Mouse (Mus musculus) mouse trophoblast stem cell (cell line): ENCODE data around the gene Hs3st3a1.

Source experiments
- in situ Hi-C, 2 experiments: fragments of 300-500 bp; cut with MseI, MboI; formaldehyde crosslinking; loops; 2 replicates in 1 of 2; 3 replicates in 1 of 2; pipeline ENCODE4 v1.15.1; 2025

Gene Hs3st3a1

GRCm38 (mm10) chr11:64434611-64435545, at the start of gene Hs3st3a1:
TSS of gene Hs3st3a1 (plus strand) at chr11:64435332.
- in situ Hi-C loops, result loop anchor here (25.0 kb wide), 1 partner anchor 523 kb away; the partner anchor contains the start of gene Hs3st3b1 (in 2 of the 2)

GRCm38 (mm10) chr11:64386333-64386732, 48.8 kb upstream of the Hs3st3a1 start:
- in situ Hi-C loops, result no loop called here

DNA sequence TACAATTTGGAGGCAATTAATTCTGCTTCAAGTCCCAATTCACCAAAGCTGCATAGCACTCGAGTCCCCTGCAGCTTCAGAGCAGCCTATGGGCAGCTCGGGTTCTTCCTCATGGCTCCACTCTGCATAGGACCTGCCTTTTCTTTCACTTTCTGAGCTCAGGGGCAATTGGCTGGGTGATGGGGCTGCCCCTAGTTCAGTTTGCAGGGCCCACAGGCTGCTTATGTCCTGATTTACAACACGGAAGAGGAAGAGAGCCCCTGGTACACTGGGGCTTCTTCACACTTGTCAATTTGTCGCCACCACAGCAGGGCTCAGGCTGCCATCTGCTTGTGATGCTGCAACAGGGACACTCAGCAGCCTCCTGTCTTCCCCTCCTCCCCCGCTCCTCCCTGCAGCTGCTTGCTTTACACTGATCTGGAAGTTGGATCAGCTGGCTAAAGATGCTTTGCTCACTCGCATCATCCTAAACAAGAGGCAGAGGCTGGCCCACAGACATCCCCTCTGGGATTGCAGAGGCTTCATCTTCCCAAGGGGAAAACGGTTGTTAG, 38.7 kb upstream of the Hs3st3a1 start:
- in situ Hi-C loops, result no loop called here

- in situ Hi-C loops, result no loop called here
Measured at GRCm38 (mm10) chr11:64396949-64397348, 38.2 kb upstream of the Hs3st3a1 start.

- in situ Hi-C loops, result no loop called here
Measured at GRCm38 (mm10) chr11:64397612-64398011, 37.5 kb upstream of the Hs3st3a1 start.

- in situ Hi-C loops, result no loop called here
Measured at GRCm38 (mm10) chr11:64400534-64401093, 34.5 kb upstream of the Hs3st3a1 start.

DNA sequence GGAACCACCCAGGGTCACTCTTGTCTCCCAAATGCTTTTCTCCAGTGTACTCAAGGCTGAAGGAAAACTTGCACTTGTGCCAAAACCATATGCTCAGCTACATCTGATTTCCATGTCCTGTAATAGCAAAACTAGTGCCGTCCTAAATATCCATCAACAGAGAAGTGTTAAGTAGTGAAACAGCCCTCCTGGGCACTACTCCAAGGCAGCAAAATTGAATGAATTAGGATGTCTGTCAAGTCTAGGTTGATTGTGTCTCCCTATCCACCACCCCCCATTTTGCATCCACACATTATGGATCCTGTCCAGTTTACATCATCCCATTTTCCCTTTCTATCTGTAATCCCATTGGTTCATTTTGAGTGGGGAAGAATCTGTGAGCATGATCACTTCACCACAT, 16.2 kb upstream of the Hs3st3a1 start:
- in situ Hi-C loops, result no loop called here

DNA sequence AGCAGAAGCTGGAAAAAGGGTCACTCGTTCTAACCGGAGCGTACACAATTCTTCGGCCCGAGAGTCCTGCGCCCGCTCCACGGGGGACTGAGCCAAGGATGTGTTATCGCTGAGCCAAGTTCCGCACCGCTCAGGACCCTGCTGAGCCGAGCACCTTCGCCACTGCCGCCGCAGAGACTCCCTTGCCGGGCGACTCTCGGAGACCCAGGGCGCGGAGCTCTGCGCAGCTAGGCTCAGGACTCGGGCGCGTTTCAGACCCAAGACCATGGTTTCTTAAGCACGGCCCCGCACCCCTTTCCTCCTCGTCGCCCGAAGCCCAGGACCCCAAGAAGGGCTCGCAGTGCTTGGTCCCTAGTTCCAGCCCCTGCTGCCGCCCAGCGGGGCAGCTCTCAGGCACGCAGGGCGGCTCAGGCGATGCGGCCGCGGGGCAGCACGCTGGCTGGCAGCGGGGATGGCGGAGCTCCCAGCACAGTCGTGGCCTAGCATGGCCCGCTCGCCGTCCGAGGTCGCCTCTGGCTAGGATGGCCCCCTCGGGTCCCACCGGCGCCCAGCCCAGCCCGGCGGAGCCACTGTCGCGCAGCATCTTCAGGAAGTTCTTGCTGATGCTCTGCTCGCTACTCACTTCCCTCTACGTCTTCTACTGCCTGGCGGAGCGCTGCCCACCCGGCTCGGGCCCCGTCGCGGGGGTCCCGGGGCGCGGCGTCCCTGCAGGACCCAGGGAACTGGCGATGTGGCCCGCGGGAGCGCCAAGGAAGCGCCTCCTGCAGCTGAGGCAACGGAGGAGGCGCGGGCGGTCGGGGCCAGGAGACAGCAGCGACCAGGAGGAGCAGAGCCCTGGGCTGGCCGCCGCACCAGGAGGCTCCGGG, 647 bp downstream of the Hs3st3a1 start:
- in situ Hi-C loops, result loop anchor here (25.0 kb wide), 1 partner anchor 523 kb away; the partner anchor contains the start of gene Hs3st3b1 (in 2 of the 2)

- in situ Hi-C loops, result loop anchor here (25.0 kb wide), 1 partner anchor 524 kb away; the partner anchor contains the start of gene Hs3st3b1 (in 2 of the 2)
Measured at GRCm38 (mm10) chr11:64436412-64436727, 1.2 kb downstream of the Hs3st3a1 start, which contains the start of gene F930015N05Rik. TSS of gene F930015N05Rik (minus strand) at chr11:64436653.

DNA sequence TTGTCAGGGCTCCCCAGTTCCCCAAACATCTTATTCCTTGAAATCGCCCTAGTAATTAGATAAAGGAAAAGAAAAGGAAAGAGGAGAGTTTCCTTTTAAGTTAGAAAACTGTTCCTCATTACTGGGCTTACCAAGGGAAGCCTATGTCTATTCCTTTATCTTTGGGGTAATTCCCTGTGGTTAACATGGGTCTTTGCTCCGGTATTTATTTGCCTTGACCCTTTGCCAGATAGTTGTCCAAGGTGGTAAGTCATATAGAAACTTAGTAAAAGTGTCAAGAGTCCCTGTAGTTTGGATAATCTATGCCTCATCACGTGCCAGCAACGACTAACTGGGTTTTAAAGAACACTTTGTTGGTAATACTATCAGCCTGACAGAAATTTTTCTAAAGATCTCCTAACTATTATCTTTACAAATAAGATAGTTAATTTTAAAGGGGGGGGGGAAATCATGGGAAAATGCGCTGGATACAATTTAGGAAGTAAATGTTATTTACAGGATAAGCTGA, 1.7 kb downstream of the Hs3st3a1 start:
- in situ Hi-C loops, result loop anchor here (25.0 kb wide), 1 partner anchor 525 kb away; the partner anchor contains the start of gene Hs3st3b1 (in 2 of the 2)

GRCm38 (mm10) chr11:64437721-64438120, 2.6 kb downstream of the Hs3st3a1 start:
- in situ Hi-C loops, result loop anchor here (25.0 kb wide), 1 partner anchor 525 kb away; the partner anchor contains the start of gene Hs3st3b1 (in 2 of the 2)

GRCm38 (mm10) chr11:64438909-64439308, 3.8 kb downstream of the Hs3st3a1 start:
- in situ Hi-C loops, result loop anchor here (25.0 kb wide), 1 partner anchor 527 kb away; the partner anchor contains the start of gene Hs3st3b1 (in 2 of the 2)

DNA sequence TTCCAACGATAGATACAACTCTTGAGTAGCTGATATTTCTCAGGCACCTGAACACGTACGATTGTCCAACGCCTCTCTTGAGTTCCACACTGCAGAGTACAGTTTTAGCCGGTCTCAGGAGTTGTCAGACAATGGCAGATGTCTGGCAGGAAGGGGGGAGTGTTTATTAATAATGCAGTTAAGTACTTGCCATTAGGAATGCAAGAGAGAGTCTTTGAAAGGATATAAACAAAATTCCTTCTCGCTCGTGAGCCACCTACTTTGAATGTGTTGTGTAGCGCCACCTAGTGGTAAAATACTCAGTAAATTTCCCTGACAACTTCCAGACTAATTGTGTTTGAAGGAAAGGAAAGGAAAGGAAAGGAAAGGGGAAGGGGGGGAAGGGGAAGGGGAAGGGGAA, 7.0 kb downstream of the Hs3st3a1 start:
- in situ Hi-C loops, result loop anchor here (25.0 kb wide), 1 partner anchor 530 kb away; the partner anchor contains the start of gene Hs3st3b1 (in 2 of the 2)

DNA sequence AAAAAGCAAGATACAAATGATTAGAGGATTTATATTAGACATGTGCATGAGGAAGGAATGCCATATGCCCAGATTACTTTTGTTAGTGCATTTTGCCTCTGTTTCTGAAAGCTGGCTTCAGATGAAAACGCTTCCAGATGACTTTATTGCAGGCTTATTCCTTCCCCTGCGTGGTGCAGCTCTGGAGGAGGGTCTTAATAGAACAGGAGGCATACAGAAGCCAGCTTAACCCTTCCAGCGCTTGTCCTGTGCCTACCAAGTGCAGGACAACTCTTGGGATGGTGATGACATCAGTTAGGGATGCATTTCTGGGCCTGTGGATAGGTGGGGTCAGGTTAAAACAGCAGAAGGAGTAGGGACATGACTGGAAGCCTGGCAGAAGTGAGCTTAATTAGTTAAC, 7.6 kb downstream of the Hs3st3a1 start:
- in situ Hi-C loops, result loop anchor here (25.0 kb wide), 1 partner anchor 530 kb away; the partner anchor contains the start of gene Hs3st3b1 (in 2 of the 2)

GRCm38 (mm10) chr11:64445227-64445626, 10.1 kb downstream of the Hs3st3a1 start:
- in situ Hi-C loops, result loop anchor here (25.0 kb wide), 1 partner anchor 533 kb away; the partner anchor contains the start of gene Hs3st3b1 (in 2 of the 2)

- in situ Hi-C loops, result loop anchor here (25.0 kb wide), 1 partner anchor 536 kb away; the partner anchor contains the start of gene Hs3st3b1 (in 2 of the 2)
Measured at GRCm38 (mm10) chr11:64448586-64449315, 13.6 kb downstream of the Hs3st3a1 start.

DNA sequence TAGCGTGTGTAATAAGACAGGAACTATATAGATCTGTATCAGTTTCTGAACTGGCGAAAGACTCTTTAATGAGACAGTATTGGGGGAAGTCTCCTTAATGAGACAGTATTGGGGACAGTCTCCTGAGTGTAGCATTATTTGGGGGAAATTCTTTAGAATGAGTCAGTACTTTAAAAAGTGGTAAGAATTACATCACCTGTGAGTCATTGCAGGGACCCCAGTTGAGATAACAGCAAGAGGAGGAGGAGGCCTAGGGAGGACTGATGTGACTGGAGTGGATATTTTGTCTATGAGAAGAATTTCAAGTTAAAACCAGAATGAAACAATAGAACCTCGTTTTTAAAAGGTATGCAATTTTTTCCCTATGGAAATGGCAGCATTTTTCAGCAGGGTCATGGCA, 26.6 kb downstream of the Hs3st3a1 start:
- in situ Hi-C loops, result no loop called here

DNA sequence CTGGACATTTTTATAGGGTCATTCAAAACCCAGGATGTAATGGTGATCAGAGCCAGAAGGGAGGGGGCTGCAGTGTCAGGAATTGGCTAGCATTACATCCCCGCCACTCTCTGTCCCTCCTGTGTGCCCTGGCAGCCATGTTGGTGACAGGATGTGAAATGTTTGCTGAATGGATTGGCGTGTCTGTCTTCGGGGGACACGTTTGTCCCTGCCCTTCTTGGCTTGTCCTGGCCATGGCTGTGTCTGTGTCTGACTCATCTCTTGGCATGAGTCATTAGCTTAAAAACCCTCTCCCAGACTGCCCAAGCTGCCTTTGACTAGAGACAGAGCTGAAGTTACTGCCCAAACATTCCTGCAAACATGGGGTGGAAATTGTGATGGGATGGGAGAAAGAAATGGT, 33.6 kb downstream of the Hs3st3a1 start:
- in situ Hi-C loops, result no loop called here

GRCm38 (mm10) chr11:64470689-64471088, 35.6 kb downstream of the Hs3st3a1 start:
- in situ Hi-C loops, result no loop called here

DNA sequence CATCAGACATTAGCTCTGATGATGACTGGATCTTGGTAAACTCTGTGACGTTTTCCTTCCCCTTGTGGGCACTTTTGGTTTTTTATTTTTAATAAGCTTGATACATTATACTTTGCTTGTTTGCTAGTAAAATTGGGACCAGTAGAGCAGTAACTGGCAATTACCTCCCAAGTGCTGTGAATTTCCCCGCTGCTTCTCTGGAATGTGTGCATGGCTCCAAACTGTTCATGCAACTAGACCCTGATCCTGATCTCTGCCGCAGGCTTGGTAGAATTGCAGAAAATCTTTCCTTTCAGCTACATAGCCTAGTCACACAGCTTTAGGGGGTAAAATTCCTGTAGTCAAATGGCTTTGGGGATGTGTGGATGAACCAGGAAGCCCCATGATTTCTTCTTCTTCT, 38.5 kb downstream of the Hs3st3a1 start:
- in situ Hi-C loops, result no loop called here
